Mouse (Mus musculus): Measurements from ENCODE around the gene Kcnk2. TPM values are rescaled to one million over a fixed set of nuclear protein-coding genes. Genes with fewer than 3 reads are reported as not detected.

Kcnk2 gene
- total RNA-seq, 2 experiments from 2014 or later = not detected

GRCm38 (mm10) chr1:189228222-189229084 lies 173.6 kb downstream of the Kcnk2 start:
- no peak for ATAC-seq (replicated peaks; ENCODE audit: low FRiP score, poor library complexity, severe bottlenecking)

- no peak for ATAC-seq (replicated peaks; ENCODE audit: low FRiP score, poor library complexity, severe bottlenecking)
These were observed 174.6 kb downstream of the Kcnk2 start for GRCm38 (mm10) chr1:189227479-189227878.

GRCm38 (mm10) chr1:189219051-189219450 lies 183.0 kb downstream of the Kcnk2 start:
- ATAC-seq (replicated peaks; ENCODE audit: low FRiP score, poor library complexity, severe bottlenecking) = no peak

GRCm38 (mm10) chr1:189217751-189218564 lies 184.1 kb downstream of the Kcnk2 start:
- no peak for ATAC-seq (replicated peaks; ENCODE audit: low FRiP score, poor library complexity, severe bottlenecking)

GRCm38 (mm10) chr1:189215131-189215530 lies 186.9 kb downstream of the Kcnk2 start:
- no peak for ATAC-seq (replicated peaks; ENCODE audit: low FRiP score, poor library complexity, severe bottlenecking)

- no peak for ATAC-seq (replicated peaks; ENCODE audit: low FRiP score, poor library complexity, severe bottlenecking)
These were observed 187.6 kb downstream of the Kcnk2 start for GRCm38 (mm10) chr1:189214477-189214876.

GRCm38 (mm10) chr1:189209715-189210108 lies 192.4 kb downstream of the Kcnk2 start:
- no peak for ATAC-seq (replicated peaks; ENCODE audit: low FRiP score, poor library complexity, severe bottlenecking)

- ATAC-seq (replicated peaks; ENCODE audit: low FRiP score, poor library complexity, severe bottlenecking) = no peak
These were observed 192.9 kb downstream of the Kcnk2 start for GRCm38 (mm10) chr1:189209029-189209714.

GRCm38 (mm10) chr1:189208605-189209004 lies 193.5 kb downstream of the Kcnk2 start:
- no peak for ATAC-seq (replicated peaks; ENCODE audit: low FRiP score, poor library complexity, severe bottlenecking)

- no peak for ATAC-seq (replicated peaks; ENCODE audit: low FRiP score, poor library complexity, severe bottlenecking)
These were observed 206.3 kb downstream of the Kcnk2 start for GRCm38 (mm10) chr1:189195758-189196157.

- ATAC-seq (replicated peaks; ENCODE audit: low FRiP score, poor library complexity, severe bottlenecking) = no peak
These were observed 214.2 kb downstream of the Kcnk2 start for GRCm38 (mm10) chr1:189187737-189188390.

- no peak for ATAC-seq (replicated peaks; ENCODE audit: low FRiP score, poor library complexity, severe bottlenecking)
These were observed 216.8 kb downstream of the Kcnk2 start for GRCm38 (mm10) chr1:189185206-189185750.

GRCm38 (mm10) chr1:189177746-189178145 lies 224.3 kb downstream of the Kcnk2 start:
- ATAC-seq (replicated peaks; ENCODE audit: low FRiP score, poor library complexity, severe bottlenecking) = no peak

GRCm38 (mm10) chr1:189173479-189173878 lies 228.6 kb downstream of the Kcnk2 start:
- no peak for ATAC-seq (replicated peaks; ENCODE audit: low FRiP score, poor library complexity, severe bottlenecking)

GRCm38 (mm10) chr1:189171138-189171537 lies 230.9 kb downstream of the Kcnk2 start:
- ATAC-seq (replicated peaks; ENCODE audit: low FRiP score, poor library complexity, severe bottlenecking) = no peak

GRCm38 (mm10) chr1:189165756-189166155 lies 236.3 kb downstream of the Kcnk2 start:
- ATAC-seq (replicated peaks; ENCODE audit: low FRiP score, poor library complexity, severe bottlenecking) = no peak

GRCm38 (mm10) chr1:189165141-189165540 lies 236.9 kb downstream of the Kcnk2 start:
- no peak for ATAC-seq (replicated peaks; ENCODE audit: low FRiP score, poor library complexity, severe bottlenecking)

GRCm38 (mm10) chr1:189164721-189165120 lies 237.4 kb downstream of the Kcnk2 start:
- no peak for ATAC-seq (replicated peaks; ENCODE audit: low FRiP score, poor library complexity, severe bottlenecking)

- ATAC-seq (replicated peaks; ENCODE audit: low FRiP score, poor library complexity, severe bottlenecking) = no peak
These were observed 237.8 kb downstream of the Kcnk2 start for GRCm38 (mm10) chr1:189164241-189164640.

Data from erythroid progenitor cell, adult 5-6 weeks (primary cell).